Mouse (Mus musculus) embryo, embryonic 11.5 days (tissue): Measurements from ENCODE around the gene Ube2o.
"Not testable (repeated sequence)": the region's sequence is repeated elsewhere in the genome, so short reads cannot be mapped to it uniquely, and the experiment has no call there.

ENCODE experiments used
- DNase-seq: peaks from one replicate; pipeline ENCODE4 v3.0.0-alpha.2; 2012; ENCODE audit warnings: low read depth, low spot score

Ube2o gene

GRCm38 (mm10) chr11:116615735-116616437, 34.6 kb upstream of the Ube2o start:
- no peak for DNase-seq

GRCm38 (mm10) chr11:116613234-116613633, 32.0 kb upstream of the Ube2o start:
- no peak for DNase-seq

- no peak for DNase-seq
Measured at GRCm38 (mm10) chr11:116612554-116612953, 31.3 kb upstream of the Ube2o start.

- no peak for DNase-seq
Measured at GRCm38 (mm10) chr11:116611883-116612282, 30.6 kb upstream of the Ube2o start.

GRCm38 (mm10) chr11:116611168-116611567, 29.9 kb upstream of the Ube2o start:
- DNase-seq = not testable (repeated sequence)

GRCm38 (mm10) chr11:116609965-116610630, 28.9 kb upstream of the Ube2o start:
- DNase-seq = no peak

GRCm38 (mm10) chr11:116607717-116608116, 26.5 kb upstream of the Ube2o start:
- DNase-seq = no peak

GRCm38 (mm10) chr11:116604097-116604496, 22.9 kb upstream of the Ube2o start:
- no peak for DNase-seq

GRCm38 (mm10) chr11:116603339-116603738, 22.1 kb upstream of the Ube2o start:
- DNase-seq = no peak

- DNase-seq = no peak
Measured at GRCm38 (mm10) chr11:116602043-116602442, 20.8 kb upstream of the Ube2o start.

- DNase-seq = no peak
Measured at GRCm38 (mm10) chr11:116601166-116601565, 19.9 kb upstream of the Ube2o start.

GRCm38 (mm10) chr11:116599230-116599629, 18.0 kb upstream of the Ube2o start:
- DNase-seq = no peak

GRCm38 (mm10) chr11:116598193-116598592, 16.9 kb upstream of the Ube2o start:
- no peak for DNase-seq

GRCm38 (mm10) chr11:116596766-116597165, 15.5 kb upstream of the Ube2o start:
- DNase-seq = no peak

- no peak for DNase-seq
Measured at GRCm38 (mm10) chr11:116593345-116593744, 12.1 kb upstream of the Ube2o start.

GRCm38 (mm10) chr11:116592428-116592827, 11.2 kb upstream of the Ube2o start:
- peak; percentile 92 for DNase-seq

- DNase-seq = no peak
Measured at GRCm38 (mm10) chr11:116591621-116592020, 10.4 kb upstream of the Ube2o start.

- DNase-seq = no peak
Measured at GRCm38 (mm10) chr11:116589574-116589973, 8.3 kb upstream of the Ube2o start.

- no peak for DNase-seq
Measured at GRCm38 (mm10) chr11:116589020-116589531, 7.8 kb upstream of the Ube2o start.

- DNase-seq = no peak
Measured at GRCm38 (mm10) chr11:116586801-116587631, 5.8 kb upstream of the Ube2o start.

- no peak for DNase-seq
Measured at GRCm38 (mm10) chr11:116586310-116586709, 5.1 kb upstream of the Ube2o start, which contains the start of gene Aanat. Gene Aanat, plus strand, starts transcription at chr11:116586432.

GRCm38 (mm10) chr11:116585682-116586081, 4.4 kb upstream of the Ube2o start:
- no peak for DNase-seq
